In genomic region chr14:79198066-79198465, GRCm38 (mm10) we compare ENCODE assay signal across 24 mouse cellular contexts. TPM values are rescaled to one million over a fixed set of nuclear protein-coding genes. Genes with fewer than 3 reads are reported as not detected.
"Had no signal": no experiment of that assay in that cellular context is flagged by ENCODE, and none has a peak within 500 bp of the region (broad histone marks: within the 10 kb centered on the region; RNA-seq: fewer than 3 reads in every experiment).

No protein-coding gene starts in this region.

- H3K9me3 ChIP-seq: midbrain, embryonic 10.5 days; midbrain, embryonic 12.5 days; neural tube, embryonic 13.5 days; neural tube, embryonic 15.5 days had no signal

- H3K9ac ChIP-seq: lung, embryonic 14.5 days; midbrain, embryonic 12.5 days; neural tube, embryonic 13.5 days; neural tube, embryonic 15.5 days had no signal

- H3K4me3 ChIP-seq: midbrain, embryonic 10.5 days; midbrain, embryonic 12.5 days; myocyte; neural tube, embryonic 13.5 days; neural tube, embryonic 15.5 days had no signal

- H3K4me2 ChIP-seq: lung, embryonic 14.5 days; midbrain, embryonic 12.5 days; neural tube, embryonic 13.5 days; neural tube, embryonic 15.5 days had no signal

- DNase-seq: lung, adult 18-20 months; lung, embryonic 14.5 days; lung, postnatal 10 days; lung, postnatal 4 days; midbrain, embryonic 14.5 days; retina, postnatal 1 day; right cerebral cortex, adult 18-20 months; right cerebral cortex, postnatal 25 days; right cerebral cortex, postnatal 4 days; spleen, adult 18-20 months; thymus, adult 18-20 months had no signal

- H3K27me3 ChIP-seq: midbrain, embryonic 12.5 days; neural tube, embryonic 13.5 days; neural tube, embryonic 15.5 days had no signal

- ATAC-seq: midbrain, embryonic 16.5 days had no signal

- H3K36me3 ChIP-seq: midbrain, embryonic 10.5 days; midbrain, embryonic 12.5 days; neural tube, embryonic 13.5 days; neural tube, embryonic 15.5 days had no signal

- H3K27ac ChIP-seq: midbrain, embryonic 10.5 days; midbrain, embryonic 12.5 days; neural tube, embryonic 13.5 days; neural tube, embryonic 15.5 days had no signal

RNA-seq across cellular contexts. Expression of gene Zfp957, which starts 49.1 kb away (rescaled TPM):
- polyA plus RNA-seq: liver, embryonic 16.5 days; lung, embryonic 14.5 days; lung, embryonic 16.5 days; midbrain, embryonic 10.5 days; midbrain, embryonic 12.5 days; midbrain, embryonic 14.5 days; midbrain, embryonic 16.5 days; myocyte; neural tube, embryonic 11.5 days; neural tube, embryonic 13.5 days; neural tube, embryonic 15.5 days; small intestine, adult 2 months; stomach, embryonic 14.5 days; stomach, embryonic 16.5 days; thymus, postnatal 0 days had no signal
